Mouse (Mus musculus) G1E (cell line): Measurements from ENCODE around the gene Gm3417.
"Not testable (repeated sequence)": the region's sequence is repeated elsewhere in the genome, so short reads cannot be mapped to it uniquely, and the experiment has no call there.

ENCODE experiments used
- CTCF ChIP-seq: IDR thresholded peaks from 2 replicates; pipeline ENCODE4 v1.5.1; 2012; ENCODE audit warnings: low read depth, low read length, inconsistent platforms, mixed read lengths
- GATA1 ChIP-seq: IDR thresholded peaks from 2 replicates; pipeline ENCODE4 v1.6.1; 2012; ENCODE audit warnings: borderline replicate concordance, low read length, inconsistent platforms, mixed read lengths
- GATA2 ChIP-seq: IDR thresholded peaks from 2 replicates; pipeline ENCODE4 v1.6.1; 2012; ENCODE audit warnings: low read depth, low read length, inconsistent platforms, borderline replicate concordance

DNA sequence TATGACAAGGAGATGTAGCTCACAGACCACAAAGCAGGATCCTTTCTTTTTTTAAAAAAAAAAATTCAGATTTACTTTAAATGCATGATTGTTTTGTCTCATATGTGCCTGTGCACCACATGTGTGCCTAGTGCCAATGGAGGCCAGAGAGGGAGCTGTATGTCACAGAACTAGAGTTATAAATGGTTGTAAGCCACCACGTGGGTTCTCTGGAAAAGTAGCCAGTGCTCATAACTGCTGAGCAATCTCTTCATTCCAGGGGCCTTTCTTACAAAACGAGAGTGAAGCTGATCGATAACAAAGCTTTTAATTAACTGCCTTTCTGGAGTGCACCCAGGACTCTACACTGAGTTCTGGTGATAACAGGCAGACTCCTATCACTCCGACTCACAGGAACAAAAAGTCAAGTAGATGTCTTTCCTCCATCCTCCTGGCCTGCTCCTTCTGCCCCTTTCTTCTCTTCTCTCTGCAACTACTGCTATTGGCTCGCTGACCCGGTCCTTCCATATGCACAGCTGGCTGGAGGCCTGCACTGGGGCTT, 10.1 kb downstream of the Gm3417 start:
- TF ChIP-seq GATA2, CTCF, GATA1: not testable (repeated sequence)
